Mouse (Mus musculus) limb, embryonic 10.5 days (tissue): Measurements from ENCODE around the gene Sp100. TPM values are rescaled to one million over a fixed set of nuclear protein-coding genes. Genes with fewer than 3 reads are reported as not detected.

Source experiments
- DNase-seq: peaks from one replicate; pipeline ENCODE4 v3.0.0-alpha.2; 2017; ENCODE audit warnings: low spot score
- H3K27ac ChIP-seq: fragments of 300-500 bp; sonication (generic); 2 replicates; pipeline ENCODE4 v1.5.1; 2016; ENCODE audit warnings: mild to moderate bottlenecking
- H3K27me3 ChIP-seq: fragments of 300-500 bp; sonication (generic); 2 replicates; pipeline ENCODE4 v1.6.1; 2016; ENCODE audit warnings: low read depth, mild to moderate bottlenecking; ENCODE audit not compliant: poor library complexity, severe bottlenecking
- H3K36me3 ChIP-seq: fragments of 300-500 bp; sonication (generic); 2 replicates; pipeline ENCODE4 v1.6.1; 2016; ENCODE audit warnings: mild to moderate bottlenecking, moderate library complexity
- H3K4me1 ChIP-seq: fragments of 300-500 bp; sonication (generic); 2 replicates; pipeline ENCODE4 v1.6.1; 2016
- H3K4me3 ChIP-seq: fragments of 300-500 bp; sonication (generic); 2 replicates; pipeline ENCODE4 v1.5.1; 2016; ENCODE audit warnings: mild to moderate bottlenecking, moderate library complexity
- H3K9me3 ChIP-seq: fragments of 300-500 bp; sonication (generic); replicated peaks from 2 replicates; pipeline ENCODE4 v1.6.1; 2016; ENCODE audit warnings: mild to moderate bottlenecking
- WGBS: fragments of 180-500 bp; shearing (Covaris S2); methylation state at CpG from one replicate; pipeline ENCODE4 v1.1.7; 2016; 5-methylcytosine and 5-hydroxymethylcytosine counted together
- polyA plus RNA-seq: library from polyadenylated mRNA; unstranded; fragments of >200 nt; fragmentation: Nextera tagmentation; extraction: Ambion mirVana; gene quantifications from 2 replicates; pipeline ENCODE4 v1.2.1, GENCODE M21; 2016

Gene Sp100
- polyA plus RNA-seq, 1 experiment from 2014 or later: 0.24 TPM

DNA sequence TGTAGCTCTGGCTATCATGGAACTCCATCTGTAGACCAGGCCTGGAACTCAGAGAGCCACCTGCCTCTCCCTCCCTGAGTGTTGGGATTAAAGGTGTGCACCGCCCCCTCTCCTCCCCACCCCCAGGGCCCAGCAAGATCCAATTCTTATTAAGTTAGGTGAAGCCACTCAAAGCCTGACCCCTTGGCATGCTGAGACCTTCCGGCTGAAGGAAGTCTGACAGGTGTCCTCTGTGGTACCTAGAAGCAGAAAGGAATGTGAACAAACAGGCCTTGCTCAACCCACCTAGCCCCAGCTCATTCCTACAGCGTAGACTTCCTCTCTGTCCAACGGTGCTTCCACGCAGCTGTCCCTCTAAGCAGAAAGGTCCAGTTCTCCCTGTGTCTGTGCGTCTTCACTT, 91.1 kb downstream of the Sp100 start:
- DNase-seq: no peak
- no peak overlapping the region for H3K27ac ChIP-seq

DNA sequence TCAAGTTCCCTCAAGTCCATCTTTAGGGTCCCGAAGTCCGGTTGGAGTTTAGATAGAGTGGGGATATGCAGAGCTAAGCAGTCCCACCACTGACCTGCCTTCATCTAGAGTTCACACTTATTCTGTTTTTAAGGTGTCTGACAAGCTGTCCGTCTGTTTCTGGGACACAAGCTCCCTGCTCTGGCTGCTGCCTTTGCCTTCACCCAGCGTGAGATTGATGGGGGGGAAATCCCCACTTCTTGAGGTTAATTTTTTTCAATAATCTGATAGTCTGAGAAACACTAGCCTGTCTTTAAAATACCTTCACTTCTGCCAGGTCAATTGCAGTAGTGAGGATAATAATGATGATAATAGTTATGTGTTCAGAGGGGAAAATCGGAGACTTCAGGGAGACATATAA, 92.5 kb downstream of the Sp100 start:
- Histone ChIP-seq H3K36me3 (no peaks in the 10 kb centered on the region), H3K27ac (no peak overlapping the region), H3K4me3 (no peak overlapping the region), H3K27me3 (no peaks in the 10 kb centered on the region), H3K9me3 (no peaks in the 10 kb centered on the region), H3K4me1 (no peaks in the 10 kb centered on the region)
- WGBS: 90% methylated on average over 5 of the region's 5 CpGs
- DNase-seq: no peak

More for the DNA sequence above, 91.1 kb downstream of the Sp100 start:
- H3K9me3 ChIP-seq: no peaks in the 10 kb centered on the region
- H3K27me3 ChIP-seq: no peaks in the 10 kb centered on the region
- H3K4me1 ChIP-seq: no peaks in the 10 kb centered on the region
- H3K36me3 ChIP-seq: no peaks in the 10 kb centered on the region
- 87% methylated on average over 6 of the region's 6 CpGs for WGBS
- H3K4me3 ChIP-seq: no peak overlapping the region

DNA sequence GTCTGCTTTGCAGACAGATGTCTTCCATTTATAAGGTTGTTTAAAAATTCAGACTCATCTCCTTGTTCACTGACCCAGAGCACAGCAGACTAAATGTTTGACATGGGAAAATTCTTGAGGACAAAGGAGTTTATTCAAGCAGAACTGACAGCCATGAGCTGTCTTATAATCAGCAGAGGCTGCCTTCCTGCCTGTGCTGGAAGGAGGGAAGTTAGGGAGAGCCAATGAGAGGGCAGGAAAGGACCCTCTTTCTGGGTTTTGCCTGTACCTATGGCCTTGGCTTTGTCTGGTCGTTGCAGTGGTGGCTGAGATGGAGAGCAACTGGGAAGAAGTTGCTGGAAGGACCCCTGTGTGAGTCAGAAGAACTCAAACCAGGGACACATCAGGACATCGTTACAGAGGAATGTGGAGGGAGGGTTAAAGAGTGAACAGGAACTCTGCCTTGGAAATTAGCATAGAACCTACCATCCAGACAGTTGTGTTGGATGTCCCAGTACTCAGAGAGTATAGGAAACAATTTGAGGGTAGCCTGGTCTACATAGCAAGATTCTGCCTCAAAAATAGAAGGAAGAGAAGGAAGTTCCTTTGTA, 93.2 kb downstream of the Sp100 start:
- no peak overlapping the region for H3K4me3 ChIP-seq
- 41% methylated on average over 2 of the region's 2 CpGs for WGBS
- no peaks in the 10 kb centered on the region for H3K27me3 ChIP-seq
- H3K27ac ChIP-seq: no peak overlapping the region
- no peaks in the 10 kb centered on the region for H3K4me1 ChIP-seq
- DNase-seq: no peak
- no peaks in the 10 kb centered on the region for H3K9me3 ChIP-seq
- H3K36me3 ChIP-seq: no peaks in the 10 kb centered on the region

DNA sequence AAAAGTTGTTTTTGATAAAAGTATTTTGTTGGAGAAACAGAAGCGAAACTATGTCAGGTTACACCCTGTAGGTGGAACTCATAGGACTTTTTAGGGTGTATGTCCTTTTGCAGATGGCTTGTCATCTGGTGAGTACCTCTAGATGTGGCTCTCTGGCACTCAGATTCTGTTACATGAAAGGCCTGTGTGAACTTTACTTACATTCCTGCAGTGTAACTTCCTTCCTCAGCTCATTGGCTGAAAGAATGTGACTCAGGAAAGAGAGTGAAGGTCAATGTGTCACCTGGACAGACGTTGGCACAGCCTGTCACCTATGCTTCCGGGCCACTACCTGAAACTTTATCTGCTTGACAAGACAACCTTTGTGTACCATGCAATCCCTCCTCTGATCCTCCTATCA, 94.8 kb downstream of the Sp100 start:
- H3K27ac ChIP-seq: no peak overlapping the region
- H3K4me1 ChIP-seq: no peaks in the 10 kb centered on the region
- no peaks in the 10 kb centered on the region for H3K27me3 ChIP-seq
- H3K4me3 ChIP-seq: no peak overlapping the region
- H3K36me3 ChIP-seq: no peaks in the 10 kb centered on the region
- DNase-seq: no peak
- 85% methylated on average over 3 of the region's 3 CpGs for WGBS
- H3K9me3 ChIP-seq: no peaks in the 10 kb centered on the region

DNA sequence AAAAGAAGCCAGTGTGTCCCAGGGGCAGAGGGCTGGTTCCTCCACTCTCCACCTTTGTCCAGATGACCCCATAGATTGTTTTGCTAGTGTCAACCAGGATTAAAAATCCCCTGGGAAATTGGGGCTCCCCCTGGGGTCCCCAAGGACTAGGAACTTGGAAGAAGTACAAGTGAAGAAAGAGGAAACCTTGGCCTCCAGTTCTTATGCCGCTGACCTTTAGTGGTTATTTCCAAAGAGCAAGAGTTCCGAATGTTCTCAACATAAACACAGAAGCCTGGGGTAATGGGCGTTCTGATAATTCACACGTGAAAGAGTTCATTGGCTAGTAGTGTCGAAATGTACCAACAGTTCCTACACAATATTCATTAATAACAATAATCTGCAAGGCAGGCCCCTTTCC, 96.7 kb downstream of the Sp100 start:
- H3K4me1 ChIP-seq: no peaks in the 10 kb centered on the region
- no peak overlapping the region for H3K27ac ChIP-seq
- no peaks in the 10 kb centered on the region for H3K9me3 ChIP-seq
- DNase-seq: no peak
- H3K27me3 ChIP-seq: no peaks in the 10 kb centered on the region
- no peak overlapping the region for H3K4me3 ChIP-seq
- WGBS: 88% methylated on average over 5 of the region's 5 CpGs
- no peaks in the 10 kb centered on the region for H3K36me3 ChIP-seq

DNA sequence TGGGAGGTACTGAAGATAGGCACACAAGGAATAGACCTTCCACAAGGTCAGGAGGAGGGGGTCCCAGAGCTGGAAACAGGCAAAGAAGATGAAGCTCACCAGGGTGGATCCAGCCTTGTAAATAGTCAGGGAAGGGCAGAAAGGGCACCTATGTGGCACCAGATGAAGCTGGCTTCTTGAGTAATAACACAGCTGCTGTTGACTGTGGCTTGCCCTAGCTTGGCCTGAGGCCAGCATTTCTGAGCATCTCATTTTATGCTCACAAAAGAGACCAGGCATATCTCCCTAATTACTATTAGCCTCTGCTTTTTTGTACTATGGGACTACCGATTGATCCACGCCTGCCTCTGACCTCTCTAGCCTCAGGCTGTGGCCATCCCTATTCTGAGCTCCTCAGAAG, 100.0 kb downstream of the Sp100 start:
- no peak overlapping the region for H3K27ac ChIP-seq
- WGBS: 96% methylated on average over 2 of the region's 2 CpGs

DNA sequence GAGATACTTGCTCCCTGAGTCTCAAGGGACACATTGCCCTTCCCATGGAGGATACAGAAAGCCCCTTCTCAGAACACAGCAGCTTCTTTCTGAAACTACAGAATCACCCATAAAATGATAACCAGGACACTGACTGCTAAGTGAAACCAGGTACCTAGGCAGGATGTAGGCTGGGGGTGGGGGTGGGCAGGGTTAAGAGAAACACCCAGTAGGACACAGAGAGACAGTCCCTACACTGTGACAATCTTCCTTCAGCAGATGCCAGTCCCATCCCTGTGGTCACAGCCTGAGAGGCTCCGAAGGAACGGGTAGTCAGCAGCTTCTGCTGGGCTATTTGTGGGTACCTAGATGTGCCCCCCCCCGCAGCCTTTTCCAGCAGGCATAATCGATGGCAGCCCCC, 100.9 kb downstream of the Sp100 start:
- Histone ChIP-seq H3K4me3 (no peak overlapping the region), H3K27ac (no peak overlapping the region), H3K9me3 (no peaks in the 10 kb centered on the region), H3K27me3 (no peaks in the 10 kb centered on the region), H3K4me1 (no peaks in the 10 kb centered on the region), H3K36me3 (no peaks in the 10 kb centered on the region)
- WGBS: 89% methylated on average over 4 of the region's 4 CpGs
- DNase-seq: no peak

More for the DNA sequence above, 100.0 kb downstream of the Sp100 start:
- DNase-seq: no peak
- Histone ChIP-seq H3K36me3 (no peaks in the 10 kb centered on the region), H3K4me3 (no peak overlapping the region), H3K27me3 (no peaks in the 10 kb centered on the region), H3K4me1 (no peaks in the 10 kb centered on the region), H3K9me3 (no peaks in the 10 kb centered on the region)

DNA sequence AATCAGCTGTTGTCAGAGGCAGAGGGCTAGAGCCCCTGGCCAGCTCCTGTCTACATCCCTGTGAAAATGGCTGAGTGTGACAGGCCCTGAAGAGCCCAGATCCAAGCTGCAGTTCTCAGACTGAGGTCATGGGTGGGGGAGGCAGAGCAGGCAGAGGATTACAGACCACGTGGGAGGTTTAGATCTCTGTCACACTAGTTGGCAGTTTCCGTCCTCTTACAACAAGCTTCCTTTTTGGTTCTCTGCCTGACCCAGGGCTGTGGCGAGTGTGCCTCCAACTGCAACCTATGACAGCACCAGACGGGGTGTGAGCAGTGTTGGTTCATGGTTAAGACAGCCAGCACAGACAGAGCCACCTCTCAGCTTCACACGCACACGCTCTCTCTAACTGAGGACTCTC, 101.7 kb downstream of the Sp100 start:
- H3K36me3 ChIP-seq: no peaks in the 10 kb centered on the region
- no peak for DNase-seq
- H3K27me3 ChIP-seq: no peaks in the 10 kb centered on the region
- H3K4me3 ChIP-seq: no peak overlapping the region
- no peak overlapping the region for H3K27ac ChIP-seq
- no peaks in the 10 kb centered on the region for H3K9me3 ChIP-seq
- 72% methylated on average over 6 of the region's 6 CpGs for WGBS
- no peaks in the 10 kb centered on the region for H3K4me1 ChIP-seq

DNA sequence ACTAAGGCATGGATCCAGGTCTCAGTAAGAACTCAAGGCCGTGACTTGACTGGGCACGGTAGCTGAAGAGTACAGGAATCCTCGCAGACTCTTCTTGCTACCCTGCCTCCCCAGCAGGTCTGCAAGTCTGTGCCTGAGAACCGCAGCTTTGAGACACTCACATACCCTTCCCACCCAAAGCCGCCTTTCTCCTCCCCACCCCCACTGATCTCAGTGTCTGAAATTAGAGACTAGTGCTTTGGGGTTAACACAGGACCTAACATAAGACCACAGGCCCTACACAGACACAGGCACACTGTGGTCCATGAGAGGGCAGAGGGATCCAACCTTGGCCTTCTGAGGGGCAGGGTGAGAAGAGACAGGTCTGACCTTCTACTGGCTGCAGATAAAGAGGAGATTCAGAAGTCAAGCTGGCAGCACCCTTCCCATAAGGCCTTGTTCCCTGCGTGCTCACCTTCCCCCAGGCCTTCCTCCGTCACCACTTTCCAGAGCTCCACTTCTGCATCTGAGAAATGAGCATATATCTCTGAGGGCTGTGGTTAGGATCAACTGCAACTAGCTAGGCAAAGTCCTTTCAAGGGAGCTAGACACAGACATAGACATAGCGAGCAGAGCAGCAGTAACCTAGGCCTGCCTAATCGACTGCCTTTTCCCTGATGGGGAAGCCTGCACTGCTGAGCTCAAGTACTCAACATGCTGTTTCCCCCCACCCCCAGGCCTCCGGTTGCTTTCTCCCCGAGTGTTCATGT, 102.3 kb downstream of the Sp100 start:
- no peaks in the 10 kb centered on the region for H3K9me3 ChIP-seq
- 84% methylated on average over 11 of the region's 11 CpGs for WGBS
- no peak for DNase-seq
- no peak overlapping the region for H3K4me3 ChIP-seq
- no peaks in the 10 kb centered on the region for H3K36me3 ChIP-seq
- no peak overlapping the region for H3K27ac ChIP-seq
- H3K4me1 ChIP-seq: no peaks in the 10 kb centered on the region
- H3K27me3 ChIP-seq: no peaks in the 10 kb centered on the region

DNA sequence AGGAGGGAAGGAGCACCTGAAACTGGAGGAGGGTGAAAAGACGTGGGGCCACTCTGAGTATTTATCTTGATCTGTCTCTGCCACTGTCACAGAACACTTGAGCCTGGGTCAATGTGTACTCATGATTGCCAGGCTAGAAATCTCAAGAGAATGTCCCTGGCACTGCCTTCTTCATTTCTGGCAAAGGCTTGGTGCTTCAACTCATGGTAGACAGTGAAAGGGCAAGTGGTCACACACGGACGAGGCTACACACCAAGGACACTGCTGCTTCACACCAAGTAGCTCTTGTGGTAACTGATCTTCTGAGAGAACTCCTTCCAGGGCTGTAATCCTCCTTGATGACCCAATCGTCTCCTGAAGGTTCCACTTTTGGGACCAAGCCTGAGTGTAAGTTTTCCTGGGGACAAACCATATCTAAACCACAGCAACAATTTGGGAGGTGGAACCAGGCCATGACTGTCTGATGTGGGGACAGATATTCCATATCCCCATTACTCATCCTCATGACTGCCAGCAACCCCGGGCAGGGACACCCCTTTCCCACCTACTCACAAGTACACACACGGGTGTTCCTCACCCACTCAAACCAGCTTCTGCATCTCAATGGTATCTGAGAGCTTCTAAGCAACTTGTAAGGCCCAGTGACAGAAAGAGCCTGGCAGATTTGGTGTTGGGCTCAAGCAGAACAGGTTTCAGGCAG, 107.9 kb downstream of the Sp100 start:
- Histone ChIP-seq H3K4me3 (no peak overlapping the region), H3K27me3 (no peaks in the 10 kb centered on the region), H3K36me3 (no peaks in the 10 kb centered on the region), H3K9me3 (no peaks in the 10 kb centered on the region), H3K27ac (no peak overlapping the region), H3K4me1 (0 out of 2 replicates have a peak, but pooled peaks cover 6% of the 10 kb centered on the region)
- 79% methylated on average over 6 of the region's 6 CpGs for WGBS
- no peak for DNase-seq

DNA sequence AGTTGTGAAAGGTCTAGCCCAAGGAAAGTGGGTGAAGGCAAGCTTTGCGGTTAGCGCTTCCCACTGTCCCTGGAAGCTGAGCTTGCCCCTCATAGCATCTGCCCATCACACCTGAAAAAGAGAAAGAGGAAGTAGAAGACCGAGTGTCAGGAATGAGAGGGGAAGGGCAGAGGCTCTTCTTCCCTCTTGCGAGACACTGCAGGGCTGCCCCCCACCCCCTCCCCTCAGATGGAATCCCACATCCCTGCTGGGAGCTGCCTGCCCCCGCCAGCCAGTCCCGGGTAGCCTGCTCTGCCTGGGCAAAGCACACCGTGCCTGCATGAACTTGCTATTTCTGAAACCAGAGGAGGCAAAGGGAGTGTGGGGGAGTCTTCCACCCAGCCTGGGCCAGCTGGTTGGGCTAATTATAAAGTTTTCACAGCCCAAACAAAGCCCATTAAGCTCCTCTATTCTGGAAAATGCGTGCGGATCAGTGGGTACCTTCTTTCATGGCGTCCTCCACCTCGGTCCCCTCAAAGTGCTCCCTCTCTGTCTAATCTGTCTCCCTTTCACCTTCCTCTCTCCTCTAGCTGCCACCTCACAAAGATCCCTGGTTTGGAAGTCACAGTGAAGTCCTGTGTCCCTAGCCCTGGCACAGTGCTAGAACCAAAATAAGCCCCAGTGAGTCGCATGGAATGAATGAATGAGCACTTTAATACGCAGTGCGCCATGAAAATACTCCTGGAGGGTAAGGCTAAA, 108.6 kb downstream of the Sp100 start:
- Histone ChIP-seq H3K4me3 (no peak overlapping the region), H3K9me3 (no peaks in the 10 kb centered on the region), H3K27me3 (no peaks in the 10 kb centered on the region), H3K36me3 (no peaks in the 10 kb centered on the region), H3K27ac (no peak overlapping the region), H3K4me1 (0 out of 2 replicates have a peak, but pooled peaks cover 6% of the 10 kb centered on the region)
- no peak for DNase-seq
- WGBS: 34% methylated on average over 14 of the region's 14 CpGs

DNA sequence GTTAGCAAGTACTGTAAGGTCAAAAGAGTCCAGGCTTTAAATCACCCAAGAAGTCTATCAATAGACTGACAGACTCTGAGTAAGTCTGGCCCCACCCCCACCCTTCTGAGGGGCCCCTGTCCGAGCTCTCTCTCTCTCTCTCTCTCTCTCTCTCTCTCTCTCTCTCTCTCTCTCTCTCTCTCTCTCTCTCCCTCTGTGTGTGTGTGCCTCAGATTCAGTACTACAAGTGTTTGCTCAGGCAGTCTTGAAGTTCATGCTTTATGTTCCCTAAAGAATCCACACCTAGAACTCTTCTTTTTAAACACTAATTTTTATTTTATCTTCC, 109.1 kb downstream of the Sp100 start:
- Histone ChIP-seq H3K36me3 (no peaks in the 10 kb centered on the region), H3K27me3 (no peaks in the 10 kb centered on the region), H3K27ac (no peak overlapping the region), H3K4me1 (0 out of 2 replicates have a peak, but pooled peaks cover 6% of the 10 kb centered on the region), H3K9me3 (no peaks in the 10 kb centered on the region), H3K4me3 (no peak overlapping the region)
- no peak for DNase-seq
- WGBS: 13% methylated on average over 1 of the region's 1 CpGs
